8 mouse cellular contexts compared by ENCODE assay signal in the genomic region with DNA sequence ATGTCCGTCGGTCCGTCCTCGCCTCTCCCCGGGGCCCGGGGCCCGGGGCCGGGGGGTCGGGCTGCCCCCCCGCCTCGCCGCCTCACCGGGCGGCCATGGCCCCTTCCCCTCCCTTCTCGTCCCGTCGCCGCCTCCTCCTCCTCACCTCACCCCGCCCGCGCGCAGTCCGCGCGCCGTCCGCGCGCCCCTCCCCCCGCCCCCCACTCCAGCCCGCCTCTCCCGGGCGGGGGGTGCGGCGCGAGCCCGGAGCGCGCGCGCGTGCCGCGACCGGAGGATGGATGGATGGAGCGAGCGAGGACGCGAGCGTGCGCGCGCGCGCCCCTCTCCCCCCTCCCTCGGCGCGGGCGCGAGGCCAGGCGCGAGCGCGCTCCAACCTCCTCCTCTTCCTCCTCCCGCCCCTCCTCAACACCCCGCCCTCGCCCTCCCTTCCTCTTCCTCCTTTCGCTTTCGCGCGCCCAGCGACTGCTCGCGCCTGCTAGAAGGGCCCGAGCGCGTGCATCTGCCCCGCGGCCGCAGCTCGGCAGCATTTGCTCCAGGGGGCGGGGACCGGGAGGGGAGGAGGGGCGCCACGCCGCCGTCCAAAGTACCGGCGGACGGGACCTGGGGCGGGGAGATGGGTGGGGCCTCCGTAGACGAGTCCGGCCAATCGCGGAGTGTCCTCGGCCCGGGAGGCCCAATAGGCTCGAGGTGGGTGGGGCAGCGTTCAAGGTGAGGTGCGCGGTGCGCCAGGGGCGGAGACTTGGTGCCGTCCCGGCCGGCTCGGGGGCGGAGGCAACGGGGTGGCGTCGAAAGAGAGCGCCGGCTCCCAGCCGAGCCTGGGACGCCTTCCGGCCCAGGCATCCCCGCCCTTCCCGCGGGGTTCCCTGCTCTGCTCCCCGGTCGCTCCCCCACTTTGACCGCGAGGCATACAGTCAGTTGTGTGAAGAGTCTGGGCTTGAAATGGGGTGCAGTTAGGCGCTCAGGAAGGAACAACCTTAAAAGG. TPM values are rescaled to one million over a fixed set of nuclear protein-coding genes. Genes with fewer than 3 reads are reported as not detected.
DNase-seq lines count a peak whose midpoint lies in the region; ATAC-seq lines count a peak whose summit lies in the region.

Gene Atxn7l3, minus strand, starts transcription at position 141 of the 982 bp plus-strand sequence.

- DNase-seq in adipocyte (ENCODE audit: low spot score), result peak; percentile 98
- DNase-seq in embryo, embryonic 10 days (ENCODE audit: low spot score), result peak; percentile 99
- DNase-seq in gastrocnemius, postnatal 14 days, result peak; percentile 99
- peak; percentile 96 to 100 for DNase-seq in left cerebral cortex, postnatal 10 days (ENCODE audit: extremely low spot score in 1 of 2, low spot score in 2 of 2)
- peak; percentile 99 for DNase-seq in right cerebral cortex, postnatal 25 days
- DNase-seq in urinary bladder, postnatal 4 days (ENCODE audit: low spot score in 2 of 2), result peak; percentile 98 to 99

- peak; percentile 81 for ATAC-seq in inflammation-experienced regulatory T-cells, adult 6 months
- ATAC-seq in megakaryocyte-erythroid progenitor cell, adult 5-6 weeks (replicated peaks; ENCODE audit: low FRiP score, low TSS enrichment, poor library complexity, severe bottlenecking), result peak; percentile 91

- intact Hi-C loops in gastrocnemius, postnatal 14 days (cut with DNase I; ENCODE audit: low total_unique reads), result no loop called here
- intact Hi-C loops in left cerebral cortex, postnatal 10 days (cut with DNase I), result no loop called here

RNA-seq across cellular contexts. Expression of gene Atxn7l3, which starts in this region (rescaled TPM):
- total RNA-seq in gastrocnemius, postnatal 14 days (2021), result 10 to 100 TPM; 15.9 to 17.5 TPM
- 1 to 10 TPM; 6.5 to 8.0 (median 6.9) TPM for polyA plus RNA-seq in inflammation-experienced regulatory T-cells, adult 6 months (2017; shearing (Covaris generic))
- 100 to 1,000 TPM; 187 TPM for total RNA-seq in left cerebral cortex, postnatal 10 days (2021)
- total RNA-seq in megakaryocyte-erythroid progenitor cell, adult 5-6 weeks (2014; fragmentation: Nextera tagmentation), result 23.2 and 34.0 TPM in 2 replicates
- 18.3 and 21.5 TPM in 2 replicates for total RNA-seq in megakaryocyte-erythroid progenitor cell, adult 5-6 weeks (2017)

Comparison
In these comparisons a context has a peak if more than half of its experiments do, and no peak if none do; other contexts are left out.
1. Peak in every context shown above with its lines: DNase-seq and ATAC-seq.
2. RNA of gene Atxn7l3 (total RNA-seq): 187 TPM in left cerebral cortex, postnatal 10 days; 18.3 to 34.0 TPM in megakaryocyte-erythroid progenitor cell, adult 5-6 weeks and 15.9 to 17.5 TPM in gastrocnemius, postnatal 14 days; every median in the first group is over 4 times any median in the second.